11 mouse cellular contexts compared by ENCODE assay signal in the genomic region with DNA sequence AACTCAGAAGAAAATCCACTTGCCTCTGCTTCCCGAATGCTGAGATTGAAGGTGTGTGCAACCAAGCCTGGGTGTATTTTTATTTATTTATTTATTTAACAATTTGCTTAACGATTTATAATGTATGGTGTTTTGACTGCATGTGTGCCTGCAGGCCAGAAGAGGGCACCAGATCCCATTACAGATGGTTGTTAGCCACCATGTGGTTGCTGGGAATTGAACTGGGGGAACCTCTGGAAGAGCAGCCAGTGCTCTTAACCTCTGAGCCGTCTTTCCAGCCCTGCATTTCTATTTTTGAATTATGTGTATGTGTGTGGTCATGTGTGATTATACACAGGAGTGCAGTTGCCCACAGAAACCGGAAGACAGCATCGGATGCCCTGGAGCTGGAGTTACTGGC. TPM values are rescaled to one million over a fixed set of nuclear protein-coding genes. Genes with fewer than 3 reads are reported as not detected.
DNase-seq lines count a peak whose midpoint lies in the region; ATAC-seq and TF ChIP-seq lines count a peak whose summit lies in the region.
"Had no signal": no experiment of that assay in that cellular context is flagged by ENCODE, and none has a peak within 500 bp of the region (broad histone marks: within the 10 kb centered on the region; RNA-seq: fewer than 3 reads in every experiment).

No protein-coding gene starts in this region.

- peaks cover 23% of the 10 kb centered on the region for H3K4me1 ChIP-seq in heart, embryonic 15.5 days (replicated peaks)
- H3K4me1 ChIP-seq in heart, embryonic 10.5 days = peaks cover 21% of the 10 kb centered on the region
- H3K4me1 ChIP-seq in lung, postnatal 0 days (ENCODE audit: insufficient read depth, low read depth, low read length) = peaks cover 5% of the 10 kb centered on the region; the same call in 1 of the 2 replicates
- H3K4me1 ChIP-seq in bone marrow, adult 2 months (ENCODE audit: control insufficient read depth, insufficient read depth, low read length) = peaks cover 5% of the 10 kb centered on the region

- TF ChIP-seq POLR2A in bone marrow, adult 2 months (IDR thresholded peaks at IDR 0.05; ENCODE audit: borderline replicate concordance, control insufficient read depth, low read depth, low read length) = no peak

- DNase-seq in heart, embryonic 10.5 days (ENCODE audit: low spot score) = no peak
- DNase-seq in lung, postnatal 0 days (ENCODE audit: low spot score) = no peak
- no peak for DNase-seq in lung, postnatal 10 days
- no peak for DNase-seq in right cerebral cortex, adult 18-20 months
- DNase-seq in layer of hippocampus, postnatal 10 days (ENCODE audit: low spot score in 2 of 2) = no peak
- DNase-seq: kidney, postnatal 36 days had no signal

- no peak overlapping the region for H3K4me2 ChIP-seq in heart, embryonic 15.5 days
- H3K4me2 ChIP-seq in lung, postnatal 0 days (replicated peaks; ENCODE audit: low read depth, low read length) = no peak overlapping the region

- H3K4me3 ChIP-seq in heart, embryonic 15.5 days = 0 out of 2 replicates have a peak overlapping the region, but pooled peaks have one; percentile 80
- no peak overlapping the region for H3K4me3 ChIP-seq in heart, embryonic 10.5 days
- no peak overlapping the region for H3K4me3 ChIP-seq in lung, postnatal 0 days (ENCODE audit: low read depth, low read length)
- H3K4me3 ChIP-seq in bone marrow, adult 2 months (replicated peaks; ENCODE audit: control insufficient read depth, low read depth, low read length) = no peak overlapping the region

- no peak overlapping the region for H3K9ac ChIP-seq in heart, embryonic 15.5 days
- no peak overlapping the region for H3K9ac ChIP-seq in lung, postnatal 0 days (replicated peaks; ENCODE audit: low read depth)
- H3K9ac ChIP-seq: hindbrain, embryonic 14.5 days; midbrain, embryonic 12.5 days had no signal

- H3K9me3 ChIP-seq in heart, embryonic 15.5 days (replicated peaks) = no peaks in the 10 kb centered on the region
- no peaks in the 10 kb centered on the region for H3K9me3 ChIP-seq in heart, embryonic 10.5 days
- no peaks in the 10 kb centered on the region for H3K9me3 ChIP-seq in lung, postnatal 0 days (ENCODE audit: low read length)
- H3K9me3 ChIP-seq: midbrain, embryonic 12.5 days had no signal

- TF ChIP-seq CTCF in lung, postnatal 0 days (IDR thresholded peaks at IDR 0.05) = peak; percentile 51
- TF ChIP-seq CTCF in bone marrow, adult 2 months (IDR thresholded peaks at IDR 0.05; ENCODE audit: control insufficient read depth, insufficient read depth, low read length) = peak; percentile 33; the same call in 1 of the 2 replicates

- no peaks in the 10 kb centered on the region for H3K27me3 ChIP-seq in heart, embryonic 15.5 days
- no peaks in the 10 kb centered on the region for H3K27me3 ChIP-seq in heart, embryonic 10.5 days (ENCODE audit: insufficient read depth, poor library complexity, severe bottlenecking)
- no peaks in the 10 kb centered on the region for H3K27me3 ChIP-seq in lung, postnatal 0 days (replicated peaks; ENCODE audit: insufficient read depth, low read length)
- H3K27me3 ChIP-seq: midbrain, embryonic 12.5 days had no signal

- ATAC-seq in heart, embryonic 15.5 days (replicated peaks; ENCODE audit: insufficient number of reproducible peaks, insufficient read depth, low FRiP score, low read depth) = no peak
- ATAC-seq in lung, postnatal 0 days = no peak

- TF ChIP-seq EP300 in lung, postnatal 0 days (IDR thresholded peaks at IDR 0.05) = no peak

- H3K36me3 ChIP-seq in heart, embryonic 15.5 days = no peaks in the 10 kb centered on the region
- peaks cover 14% of the 10 kb centered on the region; the same call in 1 of the 2 replicates for H3K36me3 ChIP-seq in heart, embryonic 10.5 days
- no peaks in the 10 kb centered on the region for H3K36me3 ChIP-seq in lung, postnatal 0 days (ENCODE audit: insufficient read depth, low read length)
- H3K36me3 ChIP-seq: midbrain, embryonic 12.5 days had no signal

- no peak overlapping the region for H3K27ac ChIP-seq in heart, embryonic 15.5 days
- H3K27ac ChIP-seq in heart, embryonic 10.5 days = no peak overlapping the region
- no peak overlapping the region for H3K27ac ChIP-seq in lung, postnatal 0 days (ENCODE audit: low read length)
- H3K27ac ChIP-seq in bone marrow, adult 2 months (ENCODE audit: control insufficient read depth, insufficient read depth, low read depth, low read length, poor library complexity) = no peak overlapping the region
- H3K27ac ChIP-seq: hindbrain, embryonic 14.5 days; midbrain, embryonic 12.5 days had no signal

- 87% methylated on average over 5 of the region's 5 CpGs for WGBS in heart, embryonic 15.5 days
- WGBS in heart, embryonic 10.5 days = 86% methylated on average over 5 of the region's 5 CpGs
- 87% methylated on average over 5 of the region's 5 CpGs for WGBS in lung, postnatal 0 days
- 68% methylated on average over 5 of the region's 5 CpGs for WGBS in bone marrow, adult 2 months

RNA-seq across cellular contexts. Expression of a gene that starts 2.0 kb away (rescaled TPM):
- polyA plus RNA-seq in heart, embryonic 15.5 days (2015; fragmentation: Nextera tagmentation; extraction: Ambion mirVana) = 36.5 and 40.7 TPM in 2 replicates
- polyA plus RNA-seq in heart, embryonic 10.5 days (2016; fragmentation: Nextera tagmentation; extraction: Ambion mirVana) = 45.6 and 52.9 TPM in 2 replicates
- polyA plus RNA-seq in lung, postnatal 0 days (2015; fragmentation: Nextera tagmentation; extraction: Ambion mirVana) = 12.8 and 13.3 TPM in 2 replicates
- 4.1 and 9.4 TPM in 2 replicates for polyA plus RNA-seq in bone marrow, adult 2 months (2011; ENCODE audit: insufficient read depth, insufficient read length, low replicate concordance, missing spikeins)
- total RNA-seq in layer of hippocampus, postnatal 10 days (2021) = 10 to 100 TPM; 82.6 to 87.9 TPM

RNA-seq across cellular contexts. Expression of a gene that starts 9.4 kb away (rescaled TPM):
- 7.0 and 10.4 TPM in 2 replicates for polyA plus RNA-seq in heart, embryonic 15.5 days (2015; fragmentation: Nextera tagmentation; extraction: Ambion mirVana)
- polyA plus RNA-seq in heart, embryonic 10.5 days (2016; fragmentation: Nextera tagmentation; extraction: Ambion mirVana) = 15.9 and 18.7 TPM in 2 replicates
- polyA plus RNA-seq in lung, postnatal 0 days (2015; fragmentation: Nextera tagmentation; extraction: Ambion mirVana) = 4.3 and 5.9 TPM in 2 replicates
- 12.3 and 36.6 TPM in 2 replicates for polyA plus RNA-seq in bone marrow, adult 2 months (2011; ENCODE audit: insufficient read depth, insufficient read length, low replicate concordance, missing spikeins)
- total RNA-seq in layer of hippocampus, postnatal 10 days (2021) = 10 to 100 TPM; 13.3 TPM

RNA-seq across cellular contexts. Expression of a gene that starts 32.3 kb away (rescaled TPM):
- 9.8 and 18.4 TPM in 2 replicates for polyA plus RNA-seq in heart, embryonic 15.5 days (2015; fragmentation: Nextera tagmentation; extraction: Ambion mirVana)
- polyA plus RNA-seq in heart, embryonic 10.5 days (2016; fragmentation: Nextera tagmentation; extraction: Ambion mirVana) = 24.2 and 30.1 TPM in 2 replicates
- 20.0 and 25.9 TPM in 2 replicates for polyA plus RNA-seq in lung, postnatal 0 days (2015; fragmentation: Nextera tagmentation; extraction: Ambion mirVana)
- polyA plus RNA-seq in bone marrow, adult 2 months (2011; ENCODE audit: insufficient read depth, insufficient read length, low replicate concordance, missing spikeins) = 4.3 and 18.4 TPM in 2 replicates
- total RNA-seq in layer of hippocampus, postnatal 10 days (2021) = 100 to 1,000 TPM in 1 of 2 experiments, 10 to 100 TPM in 1; 94.5 to 106 TPM

RNA-seq across cellular contexts. Expression of a gene that starts 53.3 kb away (rescaled TPM):
- polyA plus RNA-seq in heart, embryonic 15.5 days (2015; fragmentation: Nextera tagmentation; extraction: Ambion mirVana) = 782 and 963 TPM in 2 replicates
- polyA plus RNA-seq in heart, embryonic 10.5 days (2016; fragmentation: Nextera tagmentation; extraction: Ambion mirVana) = 921 and 966 TPM in 2 replicates
- 751 and 865 TPM in 2 replicates for polyA plus RNA-seq in lung, postnatal 0 days (2015; fragmentation: Nextera tagmentation; extraction: Ambion mirVana)
- 98.4 and 168 TPM in 2 replicates for polyA plus RNA-seq in bone marrow, adult 2 months (2011; ENCODE audit: insufficient read depth, insufficient read length, low replicate concordance, missing spikeins)
- total RNA-seq in layer of hippocampus, postnatal 10 days (2021) = 100 to 1,000 TPM; 760 to 831 TPM

RNA-seq across cellular contexts. Expression of a gene that starts 54.2 kb away (rescaled TPM):
- 0.30 and 0.48 TPM in 2 replicates for polyA plus RNA-seq in heart, embryonic 15.5 days (2015; fragmentation: Nextera tagmentation; extraction: Ambion mirVana)
- polyA plus RNA-seq in heart, embryonic 10.5 days (2016; fragmentation: Nextera tagmentation; extraction: Ambion mirVana) = 0.34 and 0.67 TPM in 2 replicates
- 0.63 and 0.77 TPM in 2 replicates for polyA plus RNA-seq in lung, postnatal 0 days (2015; fragmentation: Nextera tagmentation; extraction: Ambion mirVana)
- not detected in 2 replicates for polyA plus RNA-seq in bone marrow, adult 2 months (2011; ENCODE audit: insufficient read depth, insufficient read length, low replicate concordance, missing spikeins)
- total RNA-seq in layer of hippocampus, postnatal 10 days (2021) = under 1 TPM in 1 of 2 experiments, not detected in 1; 0.27 TPM
- polyA plus RNA-seq: neural tube, embryonic 11.5 days had no signal
